Mouse (Mus musculus) hindbrain, embryonic 11.5 days (tissue): ENCODE measurements around the gene Ttc28. TPM values are rescaled to one million over a fixed set of nuclear protein-coding genes. Genes with fewer than 3 reads are reported as not detected.
A peak's percentile ranks its signal among the peaks of the same experiment; 100 is the strongest.

Source experiments
- ATAC-seq: fragments of 200-750 bp; cut with Nextera tagmentation; 2 replicates; pipeline ENCODE4 v1.8.0; 2017; ENCODE audit warnings: mild to moderate bottlenecking, moderate TSS enrichment, moderate library complexity; ENCODE audit not compliant: low FRiP score
- DNase-seq: peaks from one replicate; pipeline ENCODE4 v3.0.0-alpha.2; 2015; ENCODE audit warnings: low spot score
- H3K27ac ChIP-seq: fragments of 300-500 bp; sonication (generic); 2 replicates; pipeline ENCODE4 v1.5.1; 2014; ENCODE audit warnings: mild to moderate bottlenecking, low read depth, low read length
- H3K27me3 ChIP-seq: fragments of 300-500 bp; sonication (generic); 2 replicates; pipeline ENCODE4 v1.6.1; 2014; ENCODE audit warnings: mild to moderate bottlenecking, low read length, moderate library complexity, mixed read lengths; ENCODE audit not compliant: control insufficient read depth, insufficient read depth
- H3K36me3 ChIP-seq: fragments of 300-500 bp; sonication (generic); 2 replicates; pipeline ENCODE4 v1.6.1; 2014; ENCODE audit warnings: mild to moderate bottlenecking, low read length, moderate library complexity, mixed read lengths; ENCODE audit not compliant: control insufficient read depth, insufficient read depth
- H3K4me1 ChIP-seq: fragments of 300-500 bp; sonication (generic); replicated peaks from 2 replicates; pipeline ENCODE4 v1.6.1; 2014; ENCODE audit warnings: low read length, mixed read lengths; ENCODE audit not compliant: control insufficient read depth, insufficient read depth
- H3K4me2 ChIP-seq: fragments of 300-500 bp; sonication (generic); replicated peaks from 2 replicates; pipeline ENCODE4 v1.6.1; 2014; ENCODE audit warnings: mild to moderate bottlenecking, low read depth, low read length
- H3K4me3 ChIP-seq: fragments of 300-500 bp; sonication (generic); 2 replicates; pipeline ENCODE4 v1.5.1; 2014; ENCODE audit warnings: low read depth, low read length
- H3K9ac ChIP-seq: fragments of 300-500 bp; sonication (generic); 2 replicates; pipeline ENCODE4 v1.6.1; 2014; ENCODE audit warnings: low read depth, low read length
- H3K9me3 ChIP-seq: fragments of 300-500 bp; sonication (generic); 2 replicates; pipeline ENCODE4 v1.6.1; 2016; ENCODE audit warnings: low read length; ENCODE audit not compliant: control insufficient read depth
- WGBS: fragments of 180-500 bp; shearing (Covaris S2); extraction: QIAGEN DNeasy Blood & Tissue Kit; methylation state at CpG from one replicate; pipeline ENCODE4 v1.1.7; 2014; 5-methylcytosine and 5-hydroxymethylcytosine counted together
- polyA plus RNA-seq: library from polyadenylated mRNA; unstranded; fragments of >200 nt; fragmentation: Nextera tagmentation; extraction: Ambion mirVana; gene quantifications from 2 replicates; pipeline ENCODE4 v1.2.1, GENCODE M21; 2014

Gene Ttc28
- polyA plus RNA-seq, 1 experiment from 2014 or later: 15.6 TPM

DNA sequence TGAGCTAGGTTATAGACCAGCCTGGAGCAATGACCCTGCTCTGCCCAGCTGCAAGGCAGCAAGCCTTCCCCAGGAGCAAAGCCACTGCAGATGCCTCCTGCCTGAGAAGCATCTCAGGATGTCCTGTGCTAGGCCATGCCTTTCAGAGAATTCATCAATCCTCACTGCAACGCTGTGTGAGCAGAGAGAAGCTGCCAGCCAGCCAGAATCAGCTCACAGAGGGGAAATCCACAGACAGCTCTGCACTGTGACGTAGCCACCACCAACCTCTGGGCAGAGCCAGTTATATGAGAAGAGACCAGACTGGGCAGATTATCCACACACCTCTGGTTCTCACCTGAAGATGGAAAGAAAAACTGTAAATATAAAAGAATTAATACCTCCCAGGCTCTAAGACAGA is 315.2 kb downstream of the Ttc28 start:
- Histone ChIP-seq H3K4me2 (no peak overlapping the region), H3K9ac (no peak overlapping the region), H3K27ac (no peak overlapping the region), H3K4me3 (no peak overlapping the region), H3K36me3 (no peaks in the 10 kb centered on the region), H3K4me1 (peaks cover 6% of the 10 kb centered on the region; the same call in 1 of the 2 replicates), H3K27me3 (no peaks in the 10 kb centered on the region), H3K9me3 (no peaks in the 10 kb centered on the region)
- 66% methylated on average over 2 of the region's 2 CpGs for WGBS
- no peak for ATAC-seq
- DNase-seq: no peak

DNA sequence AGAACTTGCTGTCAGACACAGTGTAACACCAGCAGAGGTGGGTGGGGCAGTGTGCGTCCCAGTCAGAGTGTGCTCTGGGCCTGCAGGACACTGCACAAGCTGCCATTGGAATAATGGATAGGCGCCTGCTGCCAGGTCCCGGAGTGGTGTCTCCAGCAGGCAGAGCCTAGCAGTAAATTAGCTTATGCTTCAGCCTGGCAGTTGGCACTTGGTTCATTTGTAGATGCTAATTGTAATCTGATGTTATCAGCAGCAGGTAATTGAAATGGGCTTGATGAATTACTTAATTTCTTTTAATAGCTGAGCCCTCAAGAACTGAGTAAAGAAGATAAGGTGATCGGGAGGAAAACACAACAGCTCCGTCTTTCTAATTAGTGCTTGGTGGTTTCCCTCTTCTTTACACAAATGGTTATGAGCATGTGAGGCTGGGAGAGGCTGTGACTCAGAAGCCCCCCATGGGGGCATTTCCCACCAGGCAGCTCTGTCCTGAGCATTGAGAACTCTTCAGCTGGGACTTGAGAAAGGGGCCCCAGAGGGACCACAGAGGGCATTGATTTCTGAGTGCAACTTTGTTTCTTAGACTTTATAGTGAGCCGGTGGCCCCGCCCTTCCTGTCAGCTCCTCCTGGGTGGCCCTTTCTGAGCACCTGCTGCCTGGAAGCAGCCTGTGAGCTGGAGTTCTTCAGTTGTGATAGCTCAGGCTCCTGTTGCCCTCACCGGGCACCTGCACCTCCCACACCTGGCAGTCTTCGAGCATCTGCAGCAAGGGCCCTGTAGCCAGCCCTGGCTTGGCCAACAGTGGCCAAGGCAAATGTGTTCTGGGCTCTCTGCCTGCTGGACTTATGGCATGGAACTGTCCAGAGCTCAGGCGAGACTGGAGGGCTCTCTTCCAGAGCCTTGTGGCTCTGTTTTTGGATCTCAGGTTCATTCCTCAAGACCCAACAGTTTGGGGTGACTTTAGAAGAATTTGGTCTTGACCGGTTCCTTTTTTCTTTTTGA is 316.2 kb downstream of the Ttc28 start:
- Histone ChIP-seq H3K9ac (no peak overlapping the region), H3K27ac (no peak overlapping the region), H3K4me2 (no peak overlapping the region), H3K9me3 (no peaks in the 10 kb centered on the region), H3K4me1 (peaks cover 9% of the 10 kb centered on the region), H3K27me3 (no peaks in the 10 kb centered on the region), H3K4me3 (no peak overlapping the region), H3K36me3 (no peaks in the 10 kb centered on the region)
- ATAC-seq (peak; percentile 60; the same call in 1 of the 2 replicates), DNase-seq (no peak)
- 64% methylated on average over 11 of the region's 11 CpGs for WGBS

DNA sequence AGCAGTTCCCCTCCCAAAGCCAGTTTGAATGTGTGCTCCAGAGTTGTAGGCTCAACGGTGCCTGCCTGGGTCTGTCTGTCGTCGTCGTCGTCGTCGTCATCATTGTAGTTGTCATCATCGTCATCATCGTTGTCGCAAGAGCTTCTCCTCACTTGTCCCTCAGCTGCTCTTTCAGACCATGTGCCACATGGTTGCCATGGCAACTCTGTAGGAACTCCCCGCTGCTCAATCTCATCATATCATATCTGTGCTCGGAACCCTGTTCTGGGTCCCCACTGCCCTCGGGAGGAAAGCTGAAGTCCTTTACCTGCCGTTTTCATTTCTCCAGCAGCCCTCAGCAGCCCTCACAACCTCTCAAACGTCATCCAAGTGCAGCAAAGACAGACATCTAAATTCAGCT is 318.1 kb downstream of the Ttc28 start:
- no peak overlapping the region for H3K4me3 ChIP-seq
- H3K27me3 ChIP-seq: no peaks in the 10 kb centered on the region
- WGBS: 83% methylated on average over 15 of the region's 15 CpGs
- DNase-seq (no peak), ATAC-seq (no peak)
- H3K9me3 ChIP-seq: no peaks in the 10 kb centered on the region
- no peak overlapping the region for H3K4me2 ChIP-seq
- H3K4me1 ChIP-seq: peaks cover 12% of the 10 kb centered on the region
- no peaks in the 10 kb centered on the region for H3K36me3 ChIP-seq
- H3K9ac ChIP-seq: no peak overlapping the region
- no peak overlapping the region for H3K27ac ChIP-seq

DNA sequence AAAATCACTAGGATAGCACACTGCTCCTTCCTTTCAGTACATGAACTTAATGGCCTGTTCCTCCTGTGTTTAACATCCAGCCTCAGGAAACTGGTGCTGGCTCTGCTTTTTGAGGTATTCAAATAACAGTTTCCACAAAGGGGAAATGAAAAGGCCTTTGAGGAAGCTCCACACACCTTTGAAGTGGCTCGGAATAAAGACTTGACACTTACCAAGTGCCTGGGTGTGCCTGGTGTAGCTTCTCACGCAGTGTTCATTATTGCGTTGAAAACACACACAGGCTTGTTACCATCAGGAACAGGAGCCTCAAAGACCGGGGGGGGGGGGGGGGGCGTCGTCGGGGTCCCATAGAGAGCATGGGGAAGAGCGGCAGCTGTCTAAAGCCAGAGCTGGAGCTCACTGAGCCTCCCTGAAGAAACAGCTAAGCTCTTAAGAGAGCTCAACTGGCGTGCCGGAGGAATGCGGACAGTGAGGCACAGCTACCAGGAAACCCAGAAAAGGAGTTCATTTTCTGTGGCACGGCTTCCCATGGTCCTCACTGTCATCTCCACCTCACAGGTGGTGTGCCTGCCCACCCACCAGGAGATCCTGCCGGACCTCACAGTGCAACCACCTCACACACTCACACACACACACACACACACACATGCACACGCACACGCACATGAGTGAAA is 320.7 kb downstream of the Ttc28 start:
- ATAC-seq (no peak), DNase-seq (no peak)
- H3K9me3 ChIP-seq: no peaks in the 10 kb centered on the region
- 45% methylated on average over 15 of the region's 15 CpGs for WGBS
- no peak overlapping the region for H3K4me3 ChIP-seq
- no peak overlapping the region for H3K9ac ChIP-seq
- H3K4me1 ChIP-seq: peaks cover 15% of the 10 kb centered on the region
- no peaks in the 10 kb centered on the region for H3K36me3 ChIP-seq
- H3K27ac ChIP-seq: no peak overlapping the region
- H3K4me2 ChIP-seq: no peak overlapping the region
- no peaks in the 10 kb centered on the region for H3K27me3 ChIP-seq

DNA sequence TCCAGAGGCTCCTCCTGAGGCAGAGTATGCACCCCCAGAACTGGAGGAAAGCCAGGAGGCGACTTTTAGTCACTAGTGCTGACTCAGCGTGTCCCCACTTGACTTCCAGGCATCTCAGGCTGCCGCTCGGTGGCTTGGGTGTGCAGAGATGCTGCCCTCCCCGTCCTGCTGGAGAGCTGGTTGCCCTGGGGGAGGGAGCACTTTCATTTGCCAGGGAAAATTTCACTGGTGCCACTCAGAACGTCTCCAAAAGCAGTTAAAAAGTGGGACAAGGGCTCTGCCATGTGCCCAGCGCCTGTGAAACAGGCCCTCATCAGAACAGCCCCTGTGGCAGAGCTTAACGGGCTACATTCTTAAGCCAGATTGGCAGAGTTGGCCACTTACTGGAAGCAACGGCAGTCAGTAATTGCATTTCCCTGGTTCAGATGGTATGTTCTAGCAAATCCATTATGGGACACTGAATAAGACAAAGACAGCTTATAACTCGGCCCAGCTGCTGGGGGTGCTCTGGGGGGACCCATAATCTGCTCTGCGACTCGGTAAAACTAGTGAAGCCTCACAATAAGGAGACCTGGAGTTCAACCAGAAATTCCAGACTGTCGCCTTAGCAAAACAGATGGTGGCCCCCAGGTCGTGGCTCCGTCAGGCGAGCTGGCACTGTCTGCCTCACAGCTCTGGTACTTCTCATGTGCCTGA is 321.5 kb downstream of the Ttc28 start:
- 55% methylated on average over 16 of the region's 16 CpGs for WGBS
- no peak overlapping the region for H3K4me2 ChIP-seq
- 0 out of 2 replicates have a peak overlapping the region, but pooled peaks have one; percentile 1 for H3K27ac ChIP-seq
- ATAC-seq: no peak
- no peak overlapping the region for H3K9ac ChIP-seq
- peaks cover 12% of the 10 kb centered on the region for H3K4me1 ChIP-seq
- no peaks in the 10 kb centered on the region for H3K27me3 ChIP-seq
- H3K4me3 ChIP-seq: no peak overlapping the region
- no peaks in the 10 kb centered on the region for H3K9me3 ChIP-seq
- H3K36me3 ChIP-seq: no peaks in the 10 kb centered on the region
- DNase-seq: no peak

DNA sequence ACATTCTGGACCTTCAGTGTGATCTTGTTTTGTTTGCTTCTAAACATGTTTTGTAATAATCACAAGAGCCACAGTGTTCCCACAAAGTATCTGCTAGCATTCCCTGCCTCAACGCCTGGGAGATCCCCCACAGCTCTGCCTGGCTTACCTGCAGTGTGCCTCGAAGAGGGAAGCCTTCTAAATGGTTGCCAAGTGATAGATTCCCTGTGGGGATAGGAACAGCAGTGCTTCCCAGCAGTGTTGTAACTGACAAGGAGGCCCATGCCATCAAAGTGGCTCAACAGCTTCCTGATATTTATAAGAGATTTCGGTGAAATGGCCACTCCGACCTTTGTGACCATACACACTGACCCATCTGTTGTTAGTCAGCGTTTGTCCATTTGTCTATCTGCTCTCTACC is 324.6 kb downstream of the Ttc28 start:
- no peak for ATAC-seq
- WGBS: 77% methylated on average over 5 of the region's 5 CpGs

DNA sequence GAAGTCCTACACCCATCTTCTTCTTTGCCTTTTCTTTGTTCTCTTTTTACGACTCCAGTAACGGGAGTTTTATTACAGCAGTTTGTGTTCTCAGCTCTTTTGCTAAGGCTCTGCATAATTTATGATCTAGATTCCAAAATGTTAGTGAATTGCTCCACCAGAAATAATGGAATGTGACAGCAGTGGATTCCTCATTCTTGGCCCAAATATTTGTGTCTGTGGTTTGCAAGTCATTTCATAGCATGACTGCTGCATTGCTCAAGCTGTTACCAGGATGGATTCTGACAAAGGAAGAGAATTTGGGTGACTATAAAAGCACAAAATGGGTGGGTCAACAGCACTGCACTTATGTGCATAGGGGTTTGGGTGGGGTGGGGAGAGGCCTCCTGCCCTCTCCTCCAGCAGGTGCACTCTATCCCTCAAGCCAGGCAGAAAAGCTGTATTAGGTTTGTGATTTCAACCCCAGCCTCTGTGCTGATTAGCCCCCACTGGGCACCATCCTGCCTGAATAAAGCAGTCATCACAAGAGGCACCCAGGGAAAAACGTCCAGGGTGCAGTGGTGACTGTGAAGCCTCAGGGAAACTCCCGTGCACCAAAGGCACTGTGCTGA is 325.5 kb downstream of the Ttc28 start:
- Histone ChIP-seq H3K9me3 (no peaks in the 10 kb centered on the region), H3K36me3 (no peaks in the 10 kb centered on the region), H3K27ac (no peak overlapping the region; the same call in 1 of the 2 replicates), H3K4me3 (no peak overlapping the region), H3K27me3 (peaks cover 2% of the 10 kb centered on the region; the same call in 1 of the 2 replicates), H3K4me2 (no peak overlapping the region), H3K9ac (no peak overlapping the region), H3K4me1 (peaks cover 17% of the 10 kb centered on the region)
- no peak for DNase-seq
- ATAC-seq: no peak
- 55% methylated on average over 4 of the region's 4 CpGs for WGBS

More for the DNA sequence above, 324.6 kb downstream of the Ttc28 start:
- Histone ChIP-seq H3K27ac (no peak overlapping the region), H3K4me1 (peaks cover 17% of the 10 kb centered on the region), H3K36me3 (no peaks in the 10 kb centered on the region), H3K27me3 (no peaks in the 10 kb centered on the region), H3K4me2 (no peak overlapping the region), H3K4me3 (no peak overlapping the region), H3K9ac (no peak overlapping the region), H3K9me3 (no peaks in the 10 kb centered on the region)
- DNase-seq: no peak

DNA sequence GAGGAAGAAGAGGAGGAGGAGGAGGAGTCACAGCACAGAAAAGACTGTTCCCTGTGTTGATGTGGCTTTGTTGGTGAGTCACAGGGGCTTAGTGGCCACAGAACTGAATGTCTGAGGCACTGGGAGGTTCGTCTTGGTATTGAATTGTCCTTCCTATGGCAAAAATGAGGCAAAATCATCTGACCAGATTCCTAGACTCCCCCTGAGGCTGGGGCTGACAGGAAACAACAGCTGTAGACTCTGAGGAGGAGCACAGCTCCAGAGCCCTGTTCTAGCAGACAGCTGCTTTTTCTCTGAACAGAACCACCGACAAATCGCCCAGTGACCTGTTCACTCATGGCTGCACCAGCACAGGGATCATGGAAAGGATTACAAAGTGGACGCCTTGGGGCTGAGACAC is 326.2 kb downstream of the Ttc28 start:
- no peak overlapping the region for H3K9ac ChIP-seq
- H3K4me1 ChIP-seq: peaks cover 12% of the 10 kb centered on the region; the same call in 1 of the 2 replicates
- H3K27me3 ChIP-seq: peaks cover 2% of the 10 kb centered on the region; the same call in 1 of the 2 replicates
- DNase-seq: no peak
- 43% methylated on average over 4 of the region's 4 CpGs for WGBS
- H3K9me3 ChIP-seq: no peaks in the 10 kb centered on the region
- H3K36me3 ChIP-seq: no peaks in the 10 kb centered on the region
- no peak for ATAC-seq
- no peak overlapping the region for H3K4me3 ChIP-seq
- H3K27ac ChIP-seq: no peak overlapping the region
- H3K4me2 ChIP-seq: no peak overlapping the region
